Mouse (Mus musculus) cerebellum, adult 2 months (tissue): ENCODE measurements around the gene Htatip2. TPM values are rescaled to one million over a fixed set of nuclear protein-coding genes. Genes with fewer than 3 reads are reported as not detected.

Experiments
- DNase-seq, 2 experiments: peaks; one replicate each; pipeline ENCODE4 v3.0.0; 2021
- H3K27ac ChIP-seq: fragments of 200-500 bp; 2 replicates; pipeline ENCODE4 v1.5.1; 2012; ENCODE audit warnings: low read length, control low read depth, inconsistent platforms; ENCODE audit not compliant: insufficient read depth
- H3K27me3 ChIP-seq: fragments of 200-500 bp; 2 replicates; pipeline ENCODE4 v1.6.1; 2012; ENCODE audit warnings: inconsistent platforms, mild to moderate bottlenecking, low read length, moderate library complexity; ENCODE audit not compliant: control insufficient read depth, insufficient read depth
- H3K4me1 ChIP-seq: fragments of 200-500 bp; 2 replicates; pipeline ENCODE4 v1.6.1; 2011; ENCODE audit warnings: low read length; ENCODE audit not compliant: control insufficient read depth, insufficient read depth
- H3K4me3 ChIP-seq: fragments of 200-500 bp; replicated peaks from 2 replicates; pipeline ENCODE3; 2011; ENCODE audit warnings: mild to moderate bottlenecking, low read depth, low read length, control low read depth; ENCODE audit not compliant: insufficient read depth
- CTCF ChIP-seq: fragments of 200-500 bp; IDR thresholded peaks from 2 replicates; pipeline ENCODE4 v1.5.1; 2011; ENCODE audit warnings: low read depth, mild to moderate bottlenecking, control low read depth, low read length, moderate library complexity, borderline replicate concordance; ENCODE audit not compliant: insufficient read depth
- POLR2A ChIP-seq: fragments of 200-500 bp; IDR thresholded peaks from 2 replicates; pipeline ENCODE4 v1.6.1; 2011; ENCODE audit warnings: low read length, control low read depth, borderline replicate concordance; ENCODE audit not compliant: insufficient read depth
- WGBS: fragments of 180-500 bp; shearing (Covaris S2); methylation state at CpG from one replicate; pipeline ENCODE4 v1.1.7; 2018; 5-methylcytosine and 5-hydroxymethylcytosine counted together
- polyA plus RNA-seq: library from polyadenylated mRNA; depleted of rRNA; stranded (reverse); fragments of >200 nt; gene quantifications from 2 replicates; pipeline ENCODE4 v1.2.3, GENCODE M21; 2012

Gene Htatip2
- polyA plus RNA-seq, 1 experiment: 6.6 TPM

DNA sequence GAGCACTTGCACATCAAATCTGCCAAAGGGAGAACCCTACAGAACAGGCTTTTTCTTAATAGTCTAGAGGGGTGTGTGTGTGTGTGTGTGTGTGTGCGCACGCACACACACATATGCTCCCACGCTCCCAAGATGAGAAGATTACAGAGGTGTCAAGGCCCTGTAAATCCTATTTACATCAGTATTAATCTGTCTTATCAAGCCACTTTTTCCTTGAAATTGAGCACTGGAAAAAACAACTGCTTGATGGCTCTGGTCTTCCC, 28.4 kb downstream of the Htatip2 start:
- TF ChIP-seq CTCF: no peak
- no peak for TF ChIP-seq POLR2A
- no peaks in the 10 kb centered on the region for H3K27me3 ChIP-seq
- WGBS: 95% methylated on average over 3 of the region's 3 CpGs
- no peak overlapping the region for H3K27ac ChIP-seq
- no peak for DNase-seq
- no peaks in the 10 kb centered on the region for H3K4me1 ChIP-seq
- H3K4me3 ChIP-seq: no peak overlapping the region

GRCm38 (mm10) chr7:49794304-49794703, 35.4 kb downstream of the Htatip2 start:
- H3K27ac ChIP-seq: no peak overlapping the region
- H3K27me3 ChIP-seq: no peaks in the 10 kb centered on the region
- 92% methylated on average over 2 of the region's 2 CpGs for WGBS
- TF ChIP-seq CTCF (no peak), POLR2A (no peak)
- no peak for DNase-seq
- no peak overlapping the region for H3K4me3 ChIP-seq
- H3K4me1 ChIP-seq: no peaks in the 10 kb centered on the region

DNA sequence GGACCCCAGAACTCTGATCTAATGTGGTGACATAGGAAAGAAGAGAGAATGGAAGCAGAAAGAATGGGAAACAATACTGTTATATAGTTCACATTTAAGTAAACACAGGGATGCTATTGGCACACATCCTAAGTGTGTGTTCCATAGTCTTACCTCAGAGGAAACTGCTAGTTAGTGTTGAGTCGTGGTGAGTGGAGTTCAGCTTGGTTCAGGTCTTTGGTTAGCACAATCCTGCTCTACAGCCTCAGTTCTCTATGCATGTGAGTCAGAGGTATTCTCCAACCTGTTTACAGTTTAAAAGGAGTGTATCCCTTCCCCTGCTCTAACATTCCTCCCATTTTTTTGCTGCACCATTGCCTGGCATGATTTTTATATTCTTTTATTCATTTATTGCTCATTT, 38.3 kb downstream of the Htatip2 start:
- Histone ChIP-seq H3K4me1 (no peaks in the 10 kb centered on the region), H3K4me3 (no peak overlapping the region), H3K27me3 (no peaks in the 10 kb centered on the region), H3K27ac (no peak overlapping the region)
- no peak for TF ChIP-seq POLR2A
- no peak for TF ChIP-seq CTCF
- DNase-seq: no peak
- WGBS: 81% methylated on average over 1 of the region's 1 CpGs

- WGBS: 72% methylated on average over 6 of the region's 6 CpGs
- TF ChIP-seq CTCF (no peak), POLR2A (no peak)
- Histone ChIP-seq H3K4me1 (no peaks in the 10 kb centered on the region), H3K27ac (no peak overlapping the region), H3K27me3 (no peaks in the 10 kb centered on the region), H3K4me3 (no peak overlapping the region)
- DNase-seq: no peak
These were observed 44.6 kb downstream of the Htatip2 start for GRCm38 (mm10) chr7:49803511-49803910.

DNA sequence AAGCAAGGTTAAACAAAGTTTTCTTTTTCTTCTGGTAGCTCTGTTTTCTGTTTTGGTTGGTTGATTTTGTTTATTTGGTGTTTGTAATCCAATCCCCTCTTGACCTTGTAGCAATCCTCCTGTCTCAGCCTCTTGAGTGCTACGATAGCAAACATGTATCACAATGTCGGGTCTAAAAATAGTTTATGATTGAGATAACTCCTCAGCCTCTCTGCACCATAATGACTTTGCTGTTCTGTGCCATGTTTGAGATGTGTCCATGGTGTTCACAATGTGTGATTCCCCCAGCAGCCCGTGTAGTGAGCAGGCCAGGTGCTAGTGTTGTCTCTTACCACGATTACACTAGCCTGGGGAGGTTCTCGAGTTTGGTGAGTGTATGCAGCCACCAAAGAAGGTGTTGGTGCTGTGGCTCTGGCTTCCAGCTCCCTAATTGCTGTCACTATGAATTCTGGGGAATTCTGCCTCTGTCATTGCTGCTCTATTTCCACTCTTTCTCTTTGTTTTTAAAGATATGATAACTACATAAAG, 45.8 kb downstream of the Htatip2 start:
- 82% methylated on average over 5 of the region's 5 CpGs for WGBS
- Histone ChIP-seq H3K4me1 (no peaks in the 10 kb centered on the region), H3K27ac (no peak overlapping the region), H3K27me3 (no peaks in the 10 kb centered on the region), H3K4me3 (no peak overlapping the region)
- DNase-seq: no peak
- TF ChIP-seq POLR2A: no peak
- no peak for TF ChIP-seq CTCF

DNA sequence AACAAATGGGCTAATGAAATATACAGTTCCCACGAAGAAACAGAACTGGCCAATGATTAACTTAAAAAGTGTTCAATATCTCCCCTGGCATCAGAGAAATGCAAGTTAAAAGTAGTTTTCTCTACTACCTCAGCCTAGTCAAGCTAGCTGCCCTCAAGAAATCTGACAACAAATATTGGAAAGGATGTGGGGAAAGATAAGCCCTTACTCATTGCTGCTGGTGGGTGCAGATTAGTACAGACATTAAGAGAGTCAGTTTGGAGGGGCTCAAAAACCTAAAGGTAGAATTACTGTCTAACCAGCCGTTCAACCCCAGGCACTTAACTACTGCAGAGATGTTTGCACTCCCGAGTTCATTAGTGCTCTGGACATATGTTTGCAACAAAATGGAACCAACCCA, 46.7 kb downstream of the Htatip2 start:
- Histone ChIP-seq H3K27ac (no peak overlapping the region), H3K4me3 (no peak overlapping the region), H3K4me1 (no peaks in the 10 kb centered on the region), H3K27me3 (no peaks in the 10 kb centered on the region)
- no peak for DNase-seq
- WGBS: 88% methylated on average over 3 of the region's 3 CpGs
- TF ChIP-seq CTCF (no peak), POLR2A (no peak)

- H3K4me1 ChIP-seq: no peaks in the 10 kb centered on the region
- H3K4me3 ChIP-seq: no peak overlapping the region
- no peaks in the 10 kb centered on the region for H3K27me3 ChIP-seq
- TF ChIP-seq CTCF (no peak), POLR2A (no peak)
- H3K27ac ChIP-seq: no peak overlapping the region
- WGBS: 89% methylated on average over 9 of the region's 9 CpGs
- no peak for DNase-seq
These were observed 48.3 kb downstream of the Htatip2 start for GRCm38 (mm10) chr7:49807093-49807682.

DNA sequence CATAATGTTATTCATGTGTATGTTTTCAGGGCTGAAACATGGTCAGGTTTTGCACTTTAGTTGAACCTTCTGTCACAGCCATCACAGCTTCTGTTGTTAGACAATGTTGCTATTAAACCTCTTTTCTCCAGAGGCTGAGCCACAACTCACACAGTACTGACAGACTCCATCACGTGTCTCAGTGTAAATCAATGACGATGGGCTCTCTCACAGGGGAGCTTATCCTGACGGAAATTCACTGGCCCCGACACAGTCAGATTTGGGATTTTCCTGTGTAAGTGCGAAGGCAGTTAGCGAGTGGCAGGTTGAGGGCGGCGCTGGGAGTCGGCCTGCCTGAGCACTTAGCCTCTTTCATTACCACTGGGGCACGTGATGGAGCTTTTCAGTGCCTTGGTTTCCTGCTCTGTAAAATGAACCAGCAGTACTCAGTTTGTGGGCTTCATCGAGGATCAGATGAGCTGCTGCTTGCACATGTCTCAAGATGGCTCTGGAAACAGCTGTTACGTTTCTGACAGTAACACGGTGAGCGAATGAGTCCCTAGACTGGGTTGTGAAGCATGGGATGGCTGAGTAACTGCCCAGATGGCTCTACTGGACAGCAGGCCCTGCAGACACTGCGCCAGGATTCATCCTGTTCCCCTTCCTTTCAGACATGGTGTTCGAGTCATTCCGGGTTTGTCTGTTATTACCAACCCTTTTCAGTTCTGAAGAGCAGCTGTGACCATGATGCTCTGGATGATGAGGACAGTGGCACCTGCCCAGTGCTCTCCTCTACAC, 49.1 kb downstream of the Htatip2 start:
- no peaks in the 10 kb centered on the region for H3K27me3 ChIP-seq
- 66% methylated on average over 17 of the region's 17 CpGs for WGBS
- H3K27ac ChIP-seq: no peak overlapping the region
- H3K4me1 ChIP-seq: no peaks in the 10 kb centered on the region
- TF ChIP-seq CTCF (no peak), POLR2A (no peak)
- no peak for DNase-seq
- no peak overlapping the region for H3K4me3 ChIP-seq
